Mouse (Mus musculus): ENCODE data around the gene Ddi2. TPM values are rescaled to one million over a fixed set of nuclear protein-coding genes. Genes with fewer than 3 reads are reported as not detected.

The Ddi2 gene
- polyA plus RNA-seq, 1 experiment = 21.9 TPM

DNA sequence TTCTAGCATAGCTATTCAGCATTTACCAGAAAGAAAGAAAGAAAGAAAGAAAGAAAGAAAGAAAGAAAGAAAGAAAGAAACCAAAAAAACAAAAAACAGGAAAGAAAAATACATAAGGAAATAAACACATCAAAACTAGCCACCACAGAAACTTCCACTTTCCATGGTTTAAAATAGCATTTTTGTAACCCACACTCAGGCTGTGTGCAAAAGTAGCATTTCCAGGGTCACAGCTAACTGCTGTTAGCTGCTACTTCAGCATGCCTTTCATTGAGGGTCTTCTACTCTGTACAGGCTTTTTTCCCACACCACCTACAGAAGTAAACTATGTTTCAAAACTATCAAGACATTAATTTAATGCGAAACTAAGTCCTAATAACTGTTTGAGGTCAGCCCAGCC is 3.9 kb downstream of the Ddi2 start:
- Histone ChIP-seq H3K36me3 (ENCODE audit: control insufficient read depth, insufficient read depth, low read length) (no peaks in the 10 kb centered on the region; the same call in 1 of the 2 replicates), H3K4me1 (ENCODE audit: control insufficient read depth, insufficient read depth, low read length) (peaks cover 41% of the 10 kb centered on the region), H3K27ac (ENCODE audit: insufficient read depth, low read depth, low read length) (no peak overlapping the region), H3K27me3 (replicated peaks; ENCODE audit: control insufficient read depth, insufficient read depth, low read length) (no peaks in the 10 kb centered on the region), H3K4me3 (ENCODE audit: insufficient read depth, low read depth, low read length) (no peak overlapping the region)
- WGBS = 81% methylated on average over 1 of the region's 1 CpGs
- TF ChIP-seq POLR2A (IDR thresholded peaks at IDR 0.05; ENCODE audit: low read depth, low read length) (no peak), CTCF (conservative IDR thresholded peaks at IDR 0.05; ENCODE audit: insufficient read depth, insufficient read length, low read depth, low read length) (no peak)
- DNase-seq = no peak

DNA sequence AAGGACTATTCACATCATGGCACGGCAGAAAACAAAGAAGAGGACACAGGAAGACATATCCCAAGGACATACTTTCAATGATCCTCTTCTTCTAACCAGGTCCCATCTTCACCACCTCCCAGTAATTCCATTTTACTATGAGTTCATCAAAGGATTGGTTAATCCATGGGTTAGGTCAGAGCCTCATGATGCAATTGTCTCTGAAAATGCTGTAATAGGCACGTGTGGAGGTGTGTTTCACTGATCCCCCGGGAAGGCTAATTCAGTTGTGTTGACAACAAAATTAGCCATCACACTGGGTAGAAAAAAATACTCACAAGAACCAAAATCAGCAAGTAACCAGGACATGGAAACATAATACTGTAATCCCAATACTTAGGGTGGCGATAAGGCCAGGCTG is 5.6 kb downstream of the Ddi2 start:
- WGBS = 75% methylated on average over 4 of the region's 4 CpGs
- Histone ChIP-seq H3K4me3 (ENCODE audit: insufficient read depth, low read depth, low read length) (no peak overlapping the region), H3K36me3 (ENCODE audit: control insufficient read depth, insufficient read depth, low read length) (peaks cover 2% of the 10 kb centered on the region; the same call in 1 of the 2 replicates), H3K27ac (ENCODE audit: insufficient read depth, low read depth, low read length) (no peak overlapping the region), H3K27me3 (replicated peaks; ENCODE audit: control insufficient read depth, insufficient read depth, low read length) (no peaks in the 10 kb centered on the region), H3K4me1 (ENCODE audit: control insufficient read depth, insufficient read depth, low read length) (peaks cover 38% of the 10 kb centered on the region)
- no peak for DNase-seq
- TF ChIP-seq CTCF (conservative IDR thresholded peaks at IDR 0.05; ENCODE audit: insufficient read depth, insufficient read length, low read depth, low read length) (no peak), POLR2A (IDR thresholded peaks at IDR 0.05; ENCODE audit: low read depth, low read length) (no peak)

DNA sequence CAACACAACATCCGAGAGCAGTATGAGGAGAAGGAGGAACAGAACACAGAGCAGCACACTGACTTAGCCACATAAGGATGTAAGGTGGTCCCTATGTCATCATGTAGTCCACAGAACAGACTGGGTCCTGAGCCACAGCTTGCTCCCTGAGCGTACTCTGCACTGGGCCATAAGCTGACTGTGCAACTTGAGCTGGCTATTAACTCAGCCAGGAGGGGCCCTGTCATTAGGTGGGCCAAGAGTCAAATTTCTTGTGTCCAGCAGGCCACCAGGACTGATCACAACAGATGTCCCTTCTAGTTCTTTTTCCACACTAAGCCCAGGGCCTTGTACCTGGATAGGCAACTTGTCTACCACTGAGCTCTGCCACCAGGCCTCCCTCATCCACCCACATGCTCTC is 8.2 kb downstream of the Ddi2 start:
- Histone ChIP-seq H3K27me3 (replicated peaks; ENCODE audit: control insufficient read depth, insufficient read depth, low read length) (no peaks in the 10 kb centered on the region), H3K4me3 (ENCODE audit: insufficient read depth, low read depth, low read length) (no peak overlapping the region), H3K4me1 (ENCODE audit: control insufficient read depth, insufficient read depth, low read length) (peaks cover 22% of the 10 kb centered on the region), H3K27ac (ENCODE audit: insufficient read depth, low read depth, low read length) (peak overlapping the region; percentile 51; the same call in 1 of the 2 replicates), H3K36me3 (ENCODE audit: control insufficient read depth, insufficient read depth, low read length) (peaks cover 2% of the 10 kb centered on the region)
- DNase-seq = no peak
- WGBS = 22% methylated on average over 2 of the region's 2 CpGs
- TF ChIP-seq POLR2A (IDR thresholded peaks at IDR 0.05; ENCODE audit: low read depth, low read length) (no peak), CTCF (conservative IDR thresholded peaks at IDR 0.05; ENCODE audit: insufficient read depth, insufficient read length, low read depth, low read length) (no peak)

DNA sequence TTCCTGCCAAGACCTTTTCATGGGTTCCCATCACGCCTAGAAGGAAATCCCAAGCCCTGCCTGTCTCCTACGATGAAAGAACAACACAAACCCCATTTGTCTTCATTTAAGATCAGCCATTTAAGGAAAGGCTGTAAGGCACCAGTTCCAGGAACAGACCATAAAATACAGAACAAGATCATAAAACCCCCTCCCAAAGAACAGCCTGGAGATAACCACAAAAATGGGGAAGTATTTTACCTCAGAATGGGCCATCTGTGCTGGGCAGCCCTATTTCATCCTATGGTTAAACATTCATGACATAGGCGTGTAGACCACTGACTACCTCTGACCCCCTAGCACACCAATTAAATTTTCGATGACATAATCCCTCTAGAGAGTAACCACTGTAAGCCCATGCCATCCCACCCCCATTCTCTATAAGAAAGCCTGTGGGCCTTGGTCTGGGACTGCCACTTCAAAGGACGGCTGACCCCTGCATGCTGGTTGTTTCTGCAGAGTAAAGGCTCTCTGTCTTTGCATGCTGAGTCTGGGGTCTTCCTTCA is 9.5 kb downstream of the Ddi2 start:
- Histone ChIP-seq H3K27me3 (replicated peaks; ENCODE audit: control insufficient read depth, insufficient read depth, low read length) (no peaks in the 10 kb centered on the region), H3K27ac (ENCODE audit: insufficient read depth, low read depth, low read length) (no peak overlapping the region), H3K36me3 (ENCODE audit: control insufficient read depth, insufficient read depth, low read length) (peaks cover 2% of the 10 kb centered on the region), H3K4me3 (ENCODE audit: insufficient read depth, low read depth, low read length) (no peak overlapping the region), H3K4me1 (ENCODE audit: control insufficient read depth, insufficient read depth, low read length) (peaks cover 20% of the 10 kb centered on the region)
- no peak for DNase-seq
- TF ChIP-seq POLR2A (IDR thresholded peaks at IDR 0.05; ENCODE audit: low read depth, low read length) = no peak
- no peak for TF ChIP-seq CTCF (conservative IDR thresholded peaks at IDR 0.05; ENCODE audit: insufficient read depth, insufficient read length, low read depth, low read length)
- WGBS = 58% methylated on average over 5 of the region's 5 CpGs

DNA sequence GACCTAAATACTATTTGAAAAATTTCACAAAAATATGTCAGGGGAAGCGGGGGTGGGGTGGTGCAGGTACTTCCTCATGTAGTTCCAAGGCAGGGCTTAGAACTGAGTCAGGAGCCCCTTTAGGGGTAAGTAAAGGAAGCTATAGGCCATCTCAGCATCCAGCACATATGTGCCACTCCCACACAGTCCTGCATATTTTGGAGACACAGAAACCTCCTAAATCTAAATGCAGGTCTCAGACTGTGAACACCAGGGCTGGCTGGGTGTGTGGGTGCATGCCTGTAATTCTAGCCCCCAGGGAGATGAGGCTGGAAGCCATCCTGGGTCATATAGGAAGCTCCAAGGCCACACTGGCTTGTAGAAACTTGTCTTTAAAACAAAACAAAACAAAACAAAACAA is 12.0 kb downstream of the Ddi2 start:
- Histone ChIP-seq H3K27me3 (replicated peaks; ENCODE audit: control insufficient read depth, insufficient read depth, low read length) (no peaks in the 10 kb centered on the region), H3K36me3 (ENCODE audit: control insufficient read depth, insufficient read depth, low read length) (peaks cover 5% of the 10 kb centered on the region), H3K27ac (ENCODE audit: insufficient read depth, low read depth, low read length) (no peak overlapping the region), H3K4me1 (ENCODE audit: control insufficient read depth, insufficient read depth, low read length) (peaks cover 20% of the 10 kb centered on the region), H3K4me3 (ENCODE audit: insufficient read depth, low read depth, low read length) (no peak overlapping the region)
- no peak for TF ChIP-seq CTCF (conservative IDR thresholded peaks at IDR 0.05; ENCODE audit: insufficient read depth, insufficient read length, low read depth, low read length)
- TF ChIP-seq POLR2A (IDR thresholded peaks at IDR 0.05; ENCODE audit: low read depth, low read length) = no peak
- DNase-seq = no peak
- WGBS = 100% methylated on average over 1 of the region's 1 CpGs

DNA sequence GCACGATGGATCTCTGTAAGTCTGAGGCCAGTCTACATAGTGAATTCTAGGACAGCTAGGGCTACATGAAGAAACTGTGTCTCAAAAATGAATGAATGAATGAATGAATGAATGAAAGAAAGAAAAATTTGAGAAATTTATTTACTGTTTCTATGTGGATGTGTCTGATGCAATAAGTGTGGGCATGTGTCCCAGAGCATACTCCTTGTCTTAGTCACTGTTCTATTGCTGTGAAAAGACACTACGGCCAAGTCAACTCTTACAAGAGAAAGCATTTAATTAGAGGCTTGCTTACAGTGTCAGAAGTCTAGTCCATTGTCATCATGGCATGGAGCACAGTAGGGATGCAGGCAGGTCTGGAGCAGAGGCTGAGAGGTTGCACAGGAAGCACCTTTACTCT is 14.2 kb downstream of the Ddi2 start:
- no peak overlapping the region for H3K4me3 ChIP-seq (ENCODE audit: insufficient read depth, low read depth, low read length)
- no peaks in the 10 kb centered on the region for H3K27me3 ChIP-seq (replicated peaks; ENCODE audit: control insufficient read depth, insufficient read depth, low read length)
- H3K36me3 ChIP-seq (ENCODE audit: control insufficient read depth, insufficient read depth, low read length) = peaks cover 5% of the 10 kb centered on the region
- H3K27ac ChIP-seq (ENCODE audit: insufficient read depth, low read depth, low read length) = no peak overlapping the region
- 91% methylated on average over 2 of the region's 2 CpGs for WGBS
- DNase-seq = no peak
- H3K4me1 ChIP-seq (ENCODE audit: control insufficient read depth, insufficient read depth, low read length) = peaks cover under 1% of the 10 kb centered on the region; the same call in 1 of the 2 replicates
- TF ChIP-seq CTCF (conservative IDR thresholded peaks at IDR 0.05; ENCODE audit: insufficient read depth, insufficient read length, low read depth, low read length) = no peak
- TF ChIP-seq POLR2A (IDR thresholded peaks at IDR 0.05; ENCODE audit: low read depth, low read length) = no peak

DNA sequence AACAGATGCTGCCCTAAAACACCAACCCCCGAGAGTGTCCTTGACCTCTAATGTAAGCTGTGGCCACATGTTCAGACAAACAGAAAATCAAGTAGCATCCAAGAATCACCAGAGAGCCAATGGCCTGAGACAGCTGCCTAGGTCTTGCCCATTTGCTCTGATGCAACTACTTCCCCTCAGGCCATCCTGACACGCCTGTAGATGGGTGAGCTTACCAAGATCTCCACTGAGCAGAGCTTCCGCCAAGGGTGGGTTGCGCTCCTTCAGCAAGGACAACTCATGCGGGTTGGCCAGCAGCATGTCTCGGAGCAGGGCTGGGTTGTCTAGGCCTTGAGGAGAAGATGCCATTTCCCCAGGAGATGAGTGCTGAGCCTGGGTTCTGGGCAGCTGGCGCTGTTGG is 15.2 kb downstream of the Ddi2 start:
- Histone ChIP-seq H3K4me1 (ENCODE audit: control insufficient read depth, insufficient read depth, low read length) (no peaks in the 10 kb centered on the region), H3K27me3 (replicated peaks; ENCODE audit: control insufficient read depth, insufficient read depth, low read length) (no peaks in the 10 kb centered on the region), H3K4me3 (ENCODE audit: insufficient read depth, low read depth, low read length) (no peak overlapping the region), H3K36me3 (ENCODE audit: control insufficient read depth, insufficient read depth, low read length) (peaks cover 6% of the 10 kb centered on the region), H3K27ac (ENCODE audit: insufficient read depth, low read depth, low read length) (no peak overlapping the region)
- no peak for TF ChIP-seq POLR2A (IDR thresholded peaks at IDR 0.05; ENCODE audit: low read depth, low read length)
- no peak for TF ChIP-seq CTCF (conservative IDR thresholded peaks at IDR 0.05; ENCODE audit: insufficient read depth, insufficient read length, low read depth, low read length)
- 88% methylated on average over 7 of the region's 7 CpGs for WGBS
- no peak for DNase-seq

Data from kidney, adult 2 months (tissue).